Mouse (Mus musculus): ENCODE data around the gene Idh1. TPM values are rescaled to one million over a fixed set of nuclear protein-coding genes. Genes with fewer than 3 reads are reported as not detected.
"Not testable (repeated sequence)": the region's sequence is repeated elsewhere in the genome, so short reads cannot be mapped to it uniquely, and the experiment has no call there.

Idh1 gene
- polyA plus RNA-seq (2012; rRNA removed), result 59.6 and 72.2 TPM in 2 replicates

- DNase-seq (ENCODE audit: low read depth, low spot score), result peak; percentile 80
- whole genome bisulfite sequencing, result under 1% methylated on average over 68 of the region's 71 CpGs
These were observed at the start of gene Idh1, which contains the start of gene Pikfyve for GRCm38 (mm10) chr1:65186287-65187073. Gene Idh1, minus strand, starts transcription at chr1:65186500. Gene Pikfyve, plus strand, starts transcription at chr1:65186683.

DNA sequence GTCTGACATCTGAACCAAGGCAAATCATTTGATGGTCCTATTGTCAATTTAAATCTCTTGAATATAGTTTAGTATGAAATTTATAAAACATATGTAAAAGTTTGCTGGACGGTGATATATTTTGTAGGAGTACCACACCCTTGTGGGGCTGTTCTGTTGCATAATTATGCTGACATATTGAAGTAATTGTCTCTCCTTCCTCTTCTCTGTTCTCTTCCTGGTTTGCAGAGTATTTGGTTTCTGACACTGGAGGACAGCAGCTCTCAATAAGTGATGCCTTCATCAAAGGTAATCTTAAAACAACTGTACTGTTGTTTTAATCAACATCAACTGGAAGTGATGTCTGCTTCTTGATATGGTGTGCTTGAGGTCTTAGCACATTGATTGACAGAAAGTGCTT lies 44.3 kb upstream of the Idh1 start:
- DNase-seq (ENCODE audit: low read depth, low spot score), result no peak
- 51% methylated on average over 1 of the region's 1 CpGs for WGBS

DNA sequence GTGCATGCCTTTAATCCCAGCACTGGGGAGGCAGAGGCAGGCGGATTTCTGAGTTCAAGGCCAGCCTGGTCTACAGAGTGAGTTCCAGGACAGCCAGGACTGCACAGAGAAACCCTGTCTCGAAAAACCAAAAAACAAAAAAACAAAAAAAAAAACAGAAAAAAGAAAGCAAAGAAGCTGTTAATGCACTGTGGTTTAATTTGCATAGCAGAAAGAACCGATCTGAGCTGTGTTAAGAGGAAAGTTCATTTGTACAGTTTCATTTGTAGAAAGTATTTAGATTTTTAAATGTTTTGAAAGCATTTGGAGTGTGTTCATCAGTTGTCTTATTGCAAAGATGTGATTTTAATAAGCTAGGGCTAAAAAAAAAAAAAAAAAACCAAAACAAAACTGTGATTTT lies 43.5 kb upstream of the Idh1 start:
- 89% methylated on average over 3 of the region's 3 CpGs for WGBS
- DNase-seq (ENCODE audit: low read depth, low spot score), result not testable (repeated sequence)

DNA sequence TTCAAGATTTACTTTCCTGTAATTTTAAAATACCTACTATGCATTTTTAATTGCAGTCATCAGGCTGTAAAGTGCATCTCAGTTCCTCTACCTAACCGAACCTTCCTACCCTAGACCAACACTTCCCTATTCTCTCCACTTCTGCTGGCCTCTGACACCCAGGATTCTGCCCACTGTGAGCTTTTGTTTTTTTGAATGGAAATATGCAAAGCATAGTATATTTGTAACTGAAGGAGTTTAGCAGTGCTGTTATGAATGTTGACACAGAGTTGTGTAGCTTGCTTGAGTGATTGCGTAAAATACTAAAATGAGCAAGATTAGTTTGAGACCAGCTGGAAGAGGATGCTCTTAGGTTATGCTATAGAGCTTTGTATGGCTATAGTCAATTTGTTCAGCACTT lies 41.4 kb upstream of the Idh1 start:
- DNase-seq (ENCODE audit: low read depth, low spot score), result no peak

GRCm38 (mm10) chr1:65223654-65224053 lies 37.4 kb upstream of the Idh1 start:
- no peak for DNase-seq (ENCODE audit: low read depth, low spot score)
- 94% methylated on average over 2 of the region's 2 CpGs for WGBS

More for the DNA sequence above, 41.4 kb upstream of the Idh1 start:
- 75% methylated on average over 2 of the region's 2 CpGs for WGBS

GRCm38 (mm10) chr1:65217972-65218371 lies 31.7 kb upstream of the Idh1 start:
- no peak for DNase-seq (ENCODE audit: low read depth, low spot score)
- WGBS, result 83% methylated on average over 1 of the region's 1 CpGs

DNA sequence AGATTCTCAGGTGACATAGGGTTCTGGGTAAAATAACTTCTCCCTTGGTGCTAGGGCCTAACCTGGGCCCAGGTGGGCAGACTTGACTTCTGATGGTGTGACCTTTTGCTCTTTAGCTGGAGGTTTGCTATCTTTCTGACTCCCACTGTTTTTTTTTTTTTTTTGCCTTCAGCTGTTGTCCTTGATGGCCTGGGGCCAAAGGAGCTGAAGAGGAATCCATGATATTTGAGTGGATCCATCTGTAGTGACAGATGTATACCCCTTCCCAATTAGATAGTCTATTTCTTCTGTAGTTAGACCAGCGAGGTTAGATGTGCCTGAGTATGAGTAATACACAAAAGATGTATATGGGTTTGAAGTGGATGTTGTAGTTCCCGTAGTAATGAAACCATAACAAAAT lies 31.3 kb upstream of the Idh1 start:
- 88% methylated on average over 2 of the region's 2 CpGs for WGBS

DNA sequence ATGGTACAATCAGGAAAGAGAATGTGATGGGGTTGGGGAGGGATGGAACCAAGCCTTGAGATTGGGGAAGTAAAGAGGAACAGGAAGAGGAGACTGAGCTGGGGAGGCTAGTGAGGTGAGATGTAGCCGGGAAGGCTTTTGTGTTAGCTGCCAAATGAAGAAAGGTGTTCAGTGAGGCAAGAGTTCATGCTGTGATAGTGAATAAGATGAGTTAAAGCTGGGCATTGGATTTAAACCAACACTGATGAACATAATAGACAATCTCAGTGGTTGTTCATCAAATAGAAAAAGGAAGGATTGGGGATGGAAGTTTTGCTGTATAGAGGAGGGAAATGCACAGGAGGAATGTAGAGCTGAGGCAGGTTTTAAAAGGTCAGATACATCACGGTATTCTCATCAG lies 26.9 kb upstream of the Idh1 start:
- DNase-seq (ENCODE audit: low read depth, low spot score), result no peak
- WGBS, result 90% methylated on average over 2 of the region's 2 CpGs

More for the DNA sequence above, 31.3 kb upstream of the Idh1 start:
- DNase-seq (ENCODE audit: low read depth, low spot score), result no peak

- DNase-seq (ENCODE audit: low read depth, low spot score), result no peak
- WGBS, result 65% methylated on average over 1 of the region's 1 CpGs
These were observed 18.0 kb upstream of the Idh1 start for GRCm38 (mm10) chr1:65204299-65204698.

GRCm38 (mm10) chr1:65198861-65199260 lies 12.6 kb upstream of the Idh1 start:
- no peak for DNase-seq (ENCODE audit: low read depth, low spot score)
- WGBS, result 82% methylated on average over 2 of the region's 2 CpGs

- no peak for DNase-seq (ENCODE audit: low read depth, low spot score)
- WGBS, result 95% methylated on average over 2 of the region's 2 CpGs
These were observed 12.1 kb upstream of the Idh1 start for GRCm38 (mm10) chr1:65198425-65198824.

- DNase-seq (ENCODE audit: low read depth, low spot score), result no peak
- 86% methylated on average over 2 of the region's 2 CpGs for WGBS
These were observed 6.9 kb upstream of the Idh1 start for GRCm38 (mm10) chr1:65193226-65193625.

DNA sequence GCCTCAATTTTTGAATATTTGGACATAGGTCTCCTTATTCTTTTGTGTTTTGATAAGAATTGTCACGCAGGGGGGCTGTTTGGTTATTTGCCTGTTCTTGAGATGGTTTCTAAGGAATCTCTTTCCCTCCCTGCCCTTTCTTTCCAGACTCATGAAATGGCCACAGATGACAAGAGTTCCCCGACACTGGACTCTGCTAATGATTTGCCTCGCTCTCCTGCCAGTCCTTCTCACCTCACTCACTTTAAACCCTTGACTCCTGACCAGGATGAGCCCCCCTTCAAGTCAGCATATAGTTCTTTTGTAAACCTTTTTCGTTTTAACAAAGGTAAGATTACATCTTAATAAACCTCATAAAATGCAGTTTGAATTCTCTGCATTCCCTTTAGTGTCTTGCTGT lies 3.9 kb upstream of the Idh1 start:
- WGBS, result 81% methylated on average over 4 of the region's 4 CpGs

GRCm38 (mm10) chr1:65187074-65187430 lies 752 bp upstream of the Idh1 start:
- WGBS, result under 1% methylated on average over 6 of the region's 6 CpGs

More for the DNA sequence above, 3.9 kb upstream of the Idh1 start:
- DNase-seq (ENCODE audit: low read depth, low spot score), result no peak

DNA sequence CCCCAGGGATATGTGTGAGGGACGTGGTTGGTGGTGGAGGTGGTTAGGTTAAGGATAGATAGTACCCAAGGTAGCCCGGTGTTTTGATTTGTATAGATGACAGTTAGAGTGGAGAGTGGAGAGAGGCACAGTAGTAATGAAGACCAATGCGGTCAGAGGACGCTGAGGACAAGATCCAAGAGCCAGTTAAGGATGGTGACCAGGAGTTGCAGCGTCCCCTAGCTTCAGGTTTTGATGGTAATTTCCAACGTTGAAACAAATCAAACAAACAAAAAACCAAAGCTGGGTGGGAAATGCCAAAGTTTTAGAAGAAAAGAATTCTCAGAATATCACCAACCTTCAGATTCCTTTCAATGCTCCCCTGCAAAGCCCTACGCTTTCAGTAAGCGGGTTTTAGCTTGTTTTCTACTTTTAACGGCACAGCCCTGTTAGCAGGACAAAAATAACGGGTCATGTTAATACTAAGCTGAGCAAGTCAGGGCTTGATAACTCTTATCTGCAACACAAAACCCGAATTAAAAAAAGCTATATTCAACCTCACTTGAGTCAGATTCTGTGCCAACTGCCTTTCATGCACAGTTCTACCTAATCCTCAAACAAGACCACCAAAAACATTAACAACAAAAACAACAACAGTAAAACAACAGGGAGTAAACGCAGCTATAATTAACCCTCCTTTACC lies 635 bp downstream of the Idh1 start:
- no peak for DNase-seq (ENCODE audit: low read depth, low spot score)
- WGBS, result 27% methylated on average over 12 of the region's 12 CpGs

More at GRCm38 (mm10) chr1:65187074-65187430, 752 bp upstream of the Idh1 start:
- no peak for DNase-seq (ENCODE audit: low read depth, low spot score)

DNA sequence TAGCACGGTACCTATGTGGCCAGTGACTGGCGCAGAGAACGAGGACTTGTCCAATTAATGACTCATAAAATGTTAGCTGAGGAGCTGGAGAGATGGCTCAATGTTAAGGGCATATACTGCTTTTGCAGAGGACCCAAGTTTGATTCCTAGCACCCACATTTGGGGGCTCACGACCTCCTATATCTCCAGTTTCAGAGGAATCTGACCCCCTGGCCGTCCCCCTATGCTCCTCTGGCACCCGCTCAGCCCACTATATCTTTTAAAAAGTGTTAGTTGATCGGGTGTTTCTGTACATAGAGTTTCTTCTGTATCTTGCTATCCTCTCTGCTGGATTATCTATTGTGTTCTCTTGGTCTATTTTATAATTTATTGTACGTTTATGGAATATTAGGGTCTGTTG lies 1.3 kb downstream of the Idh1 start:
- no peak for DNase-seq (ENCODE audit: low read depth, low spot score)
- 75% methylated on average over 8 of the region's 8 CpGs for WGBS

GRCm38 (mm10) chr1:65183994-65184393 lies 2.3 kb downstream of the Idh1 start:
- WGBS, result 89% methylated on average over 2 of the region's 2 CpGs
- DNase-seq (ENCODE audit: low read depth, low spot score), result no peak

DNA sequence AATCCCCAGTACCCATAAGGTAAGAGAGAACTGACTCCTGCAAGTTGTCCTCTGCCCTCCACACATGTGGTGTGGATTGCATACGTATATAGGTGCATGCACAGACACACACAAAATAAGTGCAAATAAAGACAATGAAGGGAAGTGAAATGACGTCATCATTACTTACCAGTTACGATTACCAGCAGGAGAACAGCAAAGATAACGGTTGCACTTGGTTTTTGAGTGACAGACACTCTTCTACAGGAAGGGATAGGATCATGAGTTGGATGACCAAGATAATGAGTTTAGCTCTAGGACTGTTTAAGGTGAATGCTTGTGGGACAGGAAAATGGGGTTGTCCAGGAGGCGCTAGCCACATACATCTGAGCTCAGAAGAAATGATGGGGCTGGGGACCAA lies 4.8 kb downstream of the Idh1 start:
- 79% methylated on average over 5 of the region's 5 CpGs for WGBS
- no peak for DNase-seq (ENCODE audit: low read depth, low spot score)

- DNase-seq (ENCODE audit: low read depth, low spot score), result peak; percentile 78
These were observed 6.6 kb downstream of the Idh1 start for GRCm38 (mm10) chr1:65179634-65180249.

DNA sequence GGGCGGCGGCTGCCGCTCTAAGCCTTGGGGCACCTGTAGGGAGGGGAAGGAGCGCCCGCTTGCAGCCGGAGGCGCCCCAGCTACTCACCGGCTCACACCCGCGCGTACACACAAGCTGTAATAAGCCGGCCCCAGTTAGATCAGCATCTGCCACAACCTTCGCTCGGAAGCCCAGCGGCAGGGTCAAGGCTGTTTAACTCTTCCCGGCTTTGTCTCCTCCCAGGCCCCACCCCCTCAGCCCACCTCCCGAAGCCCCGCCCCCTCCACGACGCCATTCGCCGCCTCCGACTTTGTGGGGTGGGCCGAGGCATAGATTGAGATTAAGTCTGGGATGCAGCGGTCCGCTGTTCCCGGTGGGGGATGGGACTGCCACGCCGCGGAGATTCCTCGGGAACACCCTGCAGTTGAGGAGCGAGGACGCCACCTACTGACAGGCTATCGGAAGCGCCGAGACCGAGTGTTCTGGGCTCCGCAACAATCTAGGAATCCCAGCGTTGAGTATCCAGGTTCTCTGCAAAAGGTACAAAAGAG lies 7.3 kb downstream of the Idh1 start:
- under 1% methylated on average over 39 of the region's 39 CpGs for WGBS
- peak; percentile 92 for DNase-seq (ENCODE audit: low read depth, low spot score)

More at GRCm38 (mm10) chr1:65179634-65180249, 6.6 kb downstream of the Idh1 start:
- WGBS, result 2% methylated on average over 11 of the region's 11 CpGs
